In genomic region chr12:52868000-52868624, GRCm38 (mm10) we compare ENCODE assay signal across 10 mouse cellular contexts.
DNase-seq lines count a peak whose midpoint lies in the region; ATAC-seq lines count a peak whose summit lies in the region.
"Had no signal": no experiment of that assay in that cellular context is flagged by ENCODE, and none has a peak within 500 bp of the region (broad histone marks: within the 10 kb centered on the region; RNA-seq: fewer than 3 reads in every experiment).

No protein-coding gene starts in this region.

- WGBS in hindbrain, embryonic 11.5 days, result 32% methylated on average over 8 of the region's 8 CpGs
- 35% methylated on average over 8 of the region's 8 CpGs for WGBS in hindbrain, embryonic 12.5 days
- 4% methylated on average over 8 of the region's 8 CpGs for WGBS in embryonic facial prominence, embryonic 14.5 days

- ATAC-seq in hindbrain, embryonic 11.5 days (ENCODE audit: low FRiP score), result no peak
- no peak for ATAC-seq in hindbrain, embryonic 12.5 days (ENCODE audit: low FRiP score)
- ATAC-seq in embryonic facial prominence, embryonic 14.5 days (ENCODE audit: low read depth), result peak; percentile 76
- no peak for ATAC-seq in activated CD4-positive, CD25-positive, alpha-beta regulatory T cell, adult 4 months
- ATAC-seq: forebrain, embryonic 13.5 days had no signal

- H3K36me3 ChIP-seq in hindbrain, embryonic 11.5 days (ENCODE audit: control insufficient read depth, insufficient read depth, low read length), result no peaks in the 10 kb centered on the region
- H3K36me3 ChIP-seq in hindbrain, embryonic 12.5 days, result no peaks in the 10 kb centered on the region
- no peaks in the 10 kb centered on the region for H3K36me3 ChIP-seq in embryonic facial prominence, embryonic 14.5 days (ENCODE audit: control insufficient read depth, insufficient read depth, low read length)

- H3K27me3 ChIP-seq in hindbrain, embryonic 11.5 days (ENCODE audit: control insufficient read depth, insufficient read depth, low read length), result no peaks in the 10 kb centered on the region
- H3K27me3 ChIP-seq in hindbrain, embryonic 12.5 days, result no peaks in the 10 kb centered on the region
- H3K27me3 ChIP-seq in embryonic facial prominence, embryonic 14.5 days (replicated peaks; ENCODE audit: control insufficient read depth, insufficient read depth, low read length), result no peaks in the 10 kb centered on the region
- H3K27me3 ChIP-seq: forebrain, embryonic 13.5 days had no signal

- no peaks in the 10 kb centered on the region for H3K4me1 ChIP-seq in hindbrain, embryonic 11.5 days (replicated peaks; ENCODE audit: control insufficient read depth, insufficient read depth, low read length)
- H3K4me1 ChIP-seq in hindbrain, embryonic 12.5 days, result peaks cover 10% of the 10 kb centered on the region; the same call in 1 of the 2 replicates
- H3K4me1 ChIP-seq in embryonic facial prominence, embryonic 14.5 days (ENCODE audit: control insufficient read depth, insufficient read depth, low read length), result peaks cover 7% of the 10 kb centered on the region; the same call in 1 of the 2 replicates

- intact Hi-C loops in heart, postnatal 25 days (cut with DNase I), result no loop called here

- H3K9ac ChIP-seq in hindbrain, embryonic 11.5 days (ENCODE audit: low read depth, low read length), result no peak overlapping the region
- H3K9ac ChIP-seq in hindbrain, embryonic 12.5 days, result no peak overlapping the region
- H3K9ac ChIP-seq in embryonic facial prominence, embryonic 14.5 days (ENCODE audit: low read depth, low read length), result no peak overlapping the region
- H3K9ac ChIP-seq: forebrain, embryonic 13.5 days; liver, embryonic 14.5 days had no signal

- 0 out of 2 replicates have a peak overlapping the region, but pooled peaks have one; percentile 10 for H3K27ac ChIP-seq in hindbrain, embryonic 11.5 days (ENCODE audit: low read depth, low read length)
- H3K27ac ChIP-seq in hindbrain, embryonic 12.5 days, result no peak overlapping the region; the same call in 1 of the 2 replicates
- H3K27ac ChIP-seq in embryonic facial prominence, embryonic 14.5 days (replicated peaks; ENCODE audit: low read depth, low read length), result peak overlapping the region; percentile 39; the same call in 1 of the 2 replicates
- H3K27ac ChIP-seq: forebrain, embryonic 13.5 days; liver, embryonic 14.5 days had no signal

- H3K4me2 ChIP-seq in hindbrain, embryonic 11.5 days (replicated peaks; ENCODE audit: low read depth, low read length), result no peak overlapping the region
- H3K4me2 ChIP-seq in hindbrain, embryonic 12.5 days (replicated peaks), result no peak overlapping the region
- 0 out of 2 replicates have a peak overlapping the region, but pooled peaks have one; percentile 2 for H3K4me2 ChIP-seq in embryonic facial prominence, embryonic 14.5 days (ENCODE audit: low read depth, low read length)
- H3K4me2 ChIP-seq: forebrain, embryonic 13.5 days had no signal

- DNase-seq in hindbrain, embryonic 11.5 days (ENCODE audit: low spot score), result no peak
- DNase-seq in embryonic facial prominence, embryonic 14.5 days (ENCODE audit: low spot score), result peak; percentile 72
- peak; percentile 38 for DNase-seq in heart, postnatal 25 days (ENCODE audit: low spot score)
- DNase-seq in lung, postnatal 10 days, result peak; percentile 74
- no peak for DNase-seq in frontal cortex, postnatal 25 days (ENCODE audit: low spot score in 2 of 2)
- no peak for DNase-seq in cerebellum, postnatal 25 days

- no peak overlapping the region for H3K4me3 ChIP-seq in hindbrain, embryonic 11.5 days (ENCODE audit: low read depth, low read length)
- no peak overlapping the region for H3K4me3 ChIP-seq in hindbrain, embryonic 12.5 days
- no peak overlapping the region for H3K4me3 ChIP-seq in embryonic facial prominence, embryonic 14.5 days (ENCODE audit: low read depth, low read length)
- H3K4me3 ChIP-seq: forebrain, embryonic 13.5 days had no signal

- no peaks in the 10 kb centered on the region for H3K9me3 ChIP-seq in hindbrain, embryonic 11.5 days (ENCODE audit: control insufficient read depth, low read length)
- H3K9me3 ChIP-seq in hindbrain, embryonic 12.5 days (replicated peaks), result 0 out of 2 replicates have a peak, but pooled peaks cover 6% of the 10 kb centered on the region
- peaks cover 11% of the 10 kb centered on the region for H3K9me3 ChIP-seq in embryonic facial prominence, embryonic 14.5 days (ENCODE audit: control insufficient read depth, low read length)

Comparison
In these comparisons a context has a peak if more than half of its experiments do, and no peak if none do; other contexts are left out.
1. DNase-seq: peak in embryonic facial prominence, embryonic 14.5 days (single experiment), heart, postnatal 25 days (single experiment) and lung, postnatal 10 days (single experiment); none in hindbrain, embryonic 11.5 days (single experiment), frontal cortex, postnatal 25 days (0 of 2) and cerebellum, postnatal 25 days (0 of 2).